Mouse (Mus musculus) intestine, embryonic 15.5 days (tissue): ENCODE measurements around the gene Supt4a. TPM values are rescaled to one million over a fixed set of nuclear protein-coding genes. Genes with fewer than 3 reads are reported as not detected.

Experiments used
- ATAC-seq: fragments of 200-750 bp; cut with Nextera tagmentation; 2 replicates; pipeline ENCODE4 v1.8.0; 2017; ENCODE audit warnings: moderate TSS enrichment, moderate library complexity
- H3K27ac ChIP-seq: fragments of 300-500 bp; sonication (generic); 2 replicates; pipeline ENCODE4 v1.5.1; 2015; ENCODE audit warnings: mild to moderate bottlenecking, inconsistent platforms
- H3K27me3 ChIP-seq: fragments of 300-500 bp; sonication (generic); replicated peaks from 2 replicates; pipeline ENCODE4 v1.6.1; 2015; ENCODE audit warnings: inconsistent platforms
- H3K36me3 ChIP-seq: fragments of 300-500 bp; sonication (generic); 2 replicates; pipeline ENCODE4 v1.6.1; 2015; ENCODE audit warnings: inconsistent platforms
- H3K4me1 ChIP-seq: fragments of 300-500 bp; sonication (generic); replicated peaks from 2 replicates; pipeline ENCODE4 v1.6.1; 2015; ENCODE audit warnings: inconsistent platforms
- H3K4me2 ChIP-seq: fragments of 300-500 bp; sonication (generic); replicated peaks from 2 replicates; pipeline ENCODE4 v1.6.1; 2015; ENCODE audit warnings: mild to moderate bottlenecking, inconsistent platforms
- H3K4me3 ChIP-seq: fragments of 300-500 bp; sonication (generic); replicated peaks from 2 replicates; pipeline ENCODE4 v1.5.1; 2015; ENCODE audit warnings: inconsistent platforms
- H3K9ac ChIP-seq: fragments of 300-500 bp; sonication (generic); 2 replicates; pipeline ENCODE4 v1.6.1; 2015; ENCODE audit warnings: inconsistent platforms
- H3K9me3 ChIP-seq: fragments of 300-500 bp; sonication (generic); 2 replicates; pipeline ENCODE4 v1.6.1; 2016; ENCODE audit warnings: inconsistent platforms
- WGBS: fragments of 180-500 bp; shearing (Covaris S2); methylation state at CpG from one replicate; pipeline ENCODE4 v1.1.7; 2015; 5-methylcytosine and 5-hydroxymethylcytosine counted together
- polyA plus RNA-seq: library from polyadenylated mRNA; unstranded; fragments of >200 nt; fragmentation: Nextera tagmentation; extraction: Ambion mirVana; gene quantifications from 2 replicates; pipeline ENCODE4 v1.2.1, GENCODE M21; 2015

Supt4a gene
- polyA plus RNA-seq, 1 experiment from 2014 or later = 117 TPM

DNA sequence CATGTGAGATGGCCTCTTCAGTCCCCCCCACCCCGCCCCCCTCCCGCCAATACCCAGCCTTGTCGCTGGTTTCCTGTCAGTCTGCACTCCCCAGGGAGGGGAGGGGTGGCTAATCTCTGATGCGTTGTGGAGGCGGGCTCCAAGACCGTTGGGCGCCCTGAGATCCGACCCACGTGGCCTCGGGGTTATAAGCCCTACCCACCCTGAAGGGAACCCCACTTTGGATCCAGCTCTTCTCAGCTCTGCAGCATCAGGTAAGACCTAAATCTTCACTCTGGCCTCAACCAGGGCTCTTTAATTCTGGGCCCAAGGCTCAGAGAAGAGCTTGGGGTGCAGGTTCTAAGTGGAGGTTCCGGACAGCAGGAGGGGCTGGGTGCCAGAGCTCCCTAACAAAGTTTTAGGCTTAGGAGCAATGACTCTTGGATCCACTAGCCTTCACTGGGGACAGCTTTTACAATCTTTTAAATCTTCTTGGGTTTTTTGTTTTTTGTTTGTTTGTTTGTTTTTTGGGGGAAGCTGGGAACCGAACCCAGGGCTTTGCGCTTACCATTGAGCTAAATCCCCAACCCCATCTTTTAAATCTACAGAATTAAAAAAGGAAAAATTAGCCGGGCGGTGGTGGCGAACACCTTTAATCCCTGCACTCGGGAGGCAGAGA lies 18.1 kb downstream of the Supt4a start:
- no peaks in the 10 kb centered on the region for H3K36me3 ChIP-seq
- no peak overlapping the region for H3K9ac ChIP-seq
- H3K27ac ChIP-seq = no peak overlapping the region
- 77% methylated on average over 17 of the region's 17 CpGs for WGBS
- no peaks in the 10 kb centered on the region for H3K4me1 ChIP-seq
- H3K4me3 ChIP-seq = no peak overlapping the region
- no peak overlapping the region for H3K4me2 ChIP-seq
- H3K27me3 ChIP-seq = peaks cover 4% of the 10 kb centered on the region
- H3K9me3 ChIP-seq = no peaks in the 10 kb centered on the region
- ATAC-seq = peak; percentile 60; the same call in 1 of the 2 replicates

- 0 out of 2 replicates have a peak overlapping the region, but pooled peaks have one; percentile 13 for H3K27ac ChIP-seq
- no peaks in the 10 kb centered on the region for H3K36me3 ChIP-seq
- H3K4me3 ChIP-seq = peak overlapping the region; percentile 7; the same call in 1 of the 2 replicates
- no peak overlapping the region for H3K4me2 ChIP-seq
- no peak overlapping the region for H3K9ac ChIP-seq
- WGBS = 85% methylated on average over 15 of the region's 15 CpGs
- no peak for ATAC-seq
- H3K27me3 ChIP-seq = peaks cover 12% of the 10 kb centered on the region
- H3K4me1 ChIP-seq = no peaks in the 10 kb centered on the region
- no peaks in the 10 kb centered on the region for H3K9me3 ChIP-seq
These were observed 19.0 kb downstream of the Supt4a start for GRCm38 (mm10) chr11:87756251-87756820.

DNA sequence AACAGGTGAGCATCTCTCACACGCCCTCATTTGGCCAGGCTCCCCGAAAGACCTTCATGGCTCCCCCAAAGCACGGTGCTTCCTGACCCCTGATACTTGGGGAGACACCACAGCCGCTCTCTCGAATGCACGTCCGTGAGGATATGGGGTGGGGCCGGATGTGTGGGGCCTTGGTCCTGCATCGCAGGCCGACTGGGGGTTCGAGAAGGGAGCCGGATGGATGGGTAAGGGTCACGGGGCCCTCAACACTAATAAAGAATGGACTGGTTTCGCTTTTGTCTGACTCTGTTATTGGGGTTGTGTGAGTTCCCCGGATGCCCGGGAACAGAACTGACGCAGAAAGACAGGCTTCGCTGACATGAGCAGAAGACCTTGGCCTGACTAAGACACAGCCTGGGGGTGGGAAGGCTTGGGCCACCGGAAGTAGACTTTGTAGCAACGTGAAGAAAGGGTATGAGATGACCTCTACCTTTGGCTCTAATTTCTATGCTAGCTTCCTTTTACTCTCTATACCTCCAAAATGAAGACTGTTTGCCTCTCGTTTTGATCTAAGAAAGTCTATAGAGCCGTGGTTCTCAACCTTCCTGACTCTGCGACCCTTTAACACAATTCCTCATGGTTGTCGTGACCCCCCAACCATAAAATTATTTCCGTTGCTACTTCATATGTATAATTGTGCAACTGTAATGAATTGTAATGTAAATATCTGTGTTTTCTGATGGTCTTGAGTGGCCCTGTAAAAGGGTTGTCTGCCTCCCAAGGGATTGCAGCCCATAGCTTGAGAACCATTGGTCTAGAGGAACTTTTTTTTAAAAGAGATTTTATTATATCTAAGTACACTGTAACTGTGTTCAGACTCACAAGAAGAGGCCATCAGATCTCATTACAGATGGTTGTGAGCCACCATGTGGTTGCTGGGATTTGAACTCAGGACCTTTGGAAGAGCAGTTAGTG lies 19.9 kb downstream of the Supt4a start:
- Histone ChIP-seq H3K9ac (no peak overlapping the region), H3K4me2 (no peak overlapping the region), H3K27ac (no peak overlapping the region), H3K4me3 (no peak overlapping the region; the same call in 1 of the 2 replicates), H3K9me3 (no peaks in the 10 kb centered on the region), H3K27me3 (peaks cover 22% of the 10 kb centered on the region), H3K4me1 (no peaks in the 10 kb centered on the region), H3K36me3 (no peaks in the 10 kb centered on the region)
- ATAC-seq = no peak
- WGBS = 88% methylated on average over 25 of the region's 25 CpGs

- no peak overlapping the region for H3K9ac ChIP-seq
- no peak overlapping the region for H3K4me3 ChIP-seq
- peaks cover 32% of the 10 kb centered on the region for H3K27me3 ChIP-seq
- ATAC-seq = no peak
- H3K36me3 ChIP-seq = no peaks in the 10 kb centered on the region
- 77% methylated on average over 7 of the region's 7 CpGs for WGBS
- H3K4me1 ChIP-seq = peaks cover under 1% of the 10 kb centered on the region; the same call in 1 of the 2 replicates
- no peak overlapping the region for H3K27ac ChIP-seq
- no peak overlapping the region for H3K4me2 ChIP-seq
- no peaks in the 10 kb centered on the region for H3K9me3 ChIP-seq
These were observed 21.0 kb downstream of the Supt4a start for GRCm38 (mm10) chr11:87758161-87758911.

- Histone ChIP-seq H3K27me3 (peaks cover 40% of the 10 kb centered on the region), H3K27ac (no peak overlapping the region), H3K36me3 (no peaks in the 10 kb centered on the region)
These were observed 21.7 kb downstream of the Supt4a start for GRCm38 (mm10) chr11:87758957-87759608.

GRCm38 (mm10) chr11:87759609-87760005 lies 22.3 kb downstream of the Supt4a start:
- H3K36me3 ChIP-seq = no peaks in the 10 kb centered on the region
- 3% methylated on average over 3 of the region's 3 CpGs for WGBS
- no peak for ATAC-seq
- no peak overlapping the region for H3K4me2 ChIP-seq
- H3K4me1 ChIP-seq = peaks cover 13% of the 10 kb centered on the region
- H3K27me3 ChIP-seq = peaks cover 45% of the 10 kb centered on the region
- H3K9me3 ChIP-seq = no peaks in the 10 kb centered on the region
- H3K9ac ChIP-seq = no peak overlapping the region
- no peak overlapping the region for H3K27ac ChIP-seq
- H3K4me3 ChIP-seq = no peak overlapping the region

More at GRCm38 (mm10) chr11:87758957-87759608, 21.7 kb downstream of the Supt4a start:
- H3K9me3 ChIP-seq = no peaks in the 10 kb centered on the region
- WGBS = 65% methylated on average over 4 of the region's 4 CpGs
- H3K4me2 ChIP-seq = no peak overlapping the region
- H3K9ac ChIP-seq = no peak overlapping the region
- peaks cover 7% of the 10 kb centered on the region for H3K4me1 ChIP-seq
- no peak for ATAC-seq
- no peak overlapping the region for H3K4me3 ChIP-seq

- no peak for ATAC-seq
- H3K4me1 ChIP-seq = peaks cover 13% of the 10 kb centered on the region
- no peaks in the 10 kb centered on the region for H3K36me3 ChIP-seq
- no peak within 1 kb of the TSS for H3K4me3 ChIP-seq
- peaks cover 54% of the 10 kb centered on the region for H3K27me3 ChIP-seq
- H3K27ac ChIP-seq = no peak within 1 kb of the TSS
- WGBS = 10% methylated on average over 23 of the region's 23 CpGs
- no peak within 1 kb of the TSS for H3K9ac ChIP-seq
- no peak within 1 kb of the TSS for H3K4me2 ChIP-seq
- H3K9me3 ChIP-seq = no peaks in the 10 kb centered on the region
These were observed 23.1 kb downstream of the Supt4a start, which contains the start of gene Tspoap1 for GRCm38 (mm10) chr11:87760301-87761081. Gene Tspoap1 (plus strand): TSS chr11:87760541.

GRCm38 (mm10) chr11:87761181-87761721 lies 23.9 kb downstream of the Supt4a start:
- peaks cover 13% of the 10 kb centered on the region for H3K4me1 ChIP-seq
- ATAC-seq = no peak
- no peak overlapping the region for H3K27ac ChIP-seq
- H3K4me2 ChIP-seq = no peak overlapping the region
- H3K27me3 ChIP-seq = peaks cover 61% of the 10 kb centered on the region
- no peak overlapping the region for H3K9ac ChIP-seq
- 74% methylated on average over 11 of the region's 11 CpGs for WGBS
- no peak overlapping the region for H3K4me3 ChIP-seq
- no peaks in the 10 kb centered on the region for H3K36me3 ChIP-seq
- H3K9me3 ChIP-seq = no peaks in the 10 kb centered on the region

DNA sequence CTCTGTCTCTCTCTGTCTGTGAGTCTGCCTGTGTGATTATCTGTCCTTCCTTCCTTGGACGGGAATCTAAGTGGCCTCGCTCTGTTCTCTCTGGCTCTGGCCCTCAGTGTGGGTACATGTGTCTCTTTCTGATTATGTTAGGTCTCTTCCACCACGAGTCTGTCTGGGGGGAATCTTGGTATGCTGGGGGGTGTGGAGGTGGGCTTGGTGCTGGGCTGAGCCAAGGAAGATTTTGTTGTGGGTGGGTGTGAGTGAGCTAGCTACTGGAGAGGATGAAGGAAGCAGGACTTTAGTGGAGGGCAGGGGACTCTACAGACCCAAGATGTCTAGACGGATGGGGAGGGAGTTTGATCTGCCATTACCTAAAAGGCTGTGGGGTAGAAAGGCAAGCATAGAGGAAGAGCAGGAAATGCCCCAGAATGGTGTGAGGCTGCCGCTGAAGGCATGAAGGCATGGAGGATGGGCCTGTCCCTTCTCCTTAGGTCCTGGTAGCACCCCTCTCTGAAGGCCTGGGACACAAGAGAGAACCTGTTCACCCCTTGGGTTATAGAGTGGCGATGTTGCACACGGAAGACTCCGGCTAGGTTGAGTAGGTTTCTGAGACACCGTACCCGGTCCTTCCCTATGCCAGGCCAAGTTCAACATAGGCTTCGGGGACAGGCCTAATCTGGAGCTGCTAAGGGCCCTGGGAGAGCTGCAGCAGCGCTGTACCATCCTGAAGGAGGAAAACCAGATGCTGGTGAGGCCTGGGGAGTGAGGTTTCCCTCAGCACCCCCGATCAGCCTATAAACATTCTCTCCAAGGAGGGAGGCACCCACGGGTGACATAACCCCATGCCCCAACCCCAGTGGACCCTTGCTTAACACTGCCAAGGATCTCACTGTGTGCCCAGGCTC lies 24.7 kb downstream of the Supt4a start:
- no peak overlapping the region for H3K4me2 ChIP-seq
- H3K27me3 ChIP-seq = peaks cover 66% of the 10 kb centered on the region
- H3K9me3 ChIP-seq = no peaks in the 10 kb centered on the region
- peaks cover 13% of the 10 kb centered on the region for H3K4me1 ChIP-seq
- no peak for ATAC-seq
- H3K36me3 ChIP-seq = no peaks in the 10 kb centered on the region
- H3K4me3 ChIP-seq = no peak overlapping the region
- H3K27ac ChIP-seq = no peak overlapping the region
- WGBS = 77% methylated on average over 14 of the region's 14 CpGs
- H3K9ac ChIP-seq = no peak overlapping the region
